Mouse (Mus musculus) midbrain, embryonic 11.5 days (tissue): ENCODE measurements around the gene Adgrb2. TPM values are rescaled to one million over a fixed set of nuclear protein-coding genes. Genes with fewer than 3 reads are reported as not detected.

Experiments used
- ATAC-seq: fragments of 200-750 bp; cut with Nextera tagmentation; 2 replicates; pipeline ENCODE4 v1.8.0; 2017; ENCODE audit warnings: moderate TSS enrichment, moderate library complexity; ENCODE audit not compliant: low FRiP score
- DNase-seq: peaks from one replicate; pipeline ENCODE4 v3.0.0; 2015; ENCODE audit warnings: low spot score; ENCODE audit errors: missing footprints
- H3K27ac ChIP-seq: fragments of 300-500 bp; sonication (generic); 2 replicates; pipeline ENCODE4 v1.5.1; 2014; ENCODE audit warnings: low read depth, low read length
- H3K27me3 ChIP-seq: fragments of 300-500 bp; sonication (generic); 2 replicates; pipeline ENCODE4 v1.6.1; 2014; ENCODE audit warnings: mild to moderate bottlenecking, low read length, moderate library complexity, mixed read lengths; ENCODE audit not compliant: control insufficient read depth, insufficient read depth
- H3K36me3 ChIP-seq: fragments of 300-500 bp; sonication (generic); 2 replicates; pipeline ENCODE4 v1.6.1; 2014; ENCODE audit warnings: mild to moderate bottlenecking, low read length, moderate library complexity, mixed read lengths; ENCODE audit not compliant: control insufficient read depth, insufficient read depth
- H3K4me1 ChIP-seq: fragments of 300-500 bp; sonication (generic); 2 replicates; pipeline ENCODE4 v1.6.1; 2014; ENCODE audit warnings: low read length; ENCODE audit not compliant: control insufficient read depth, insufficient read depth
- H3K4me2 ChIP-seq: fragments of 300-500 bp; sonication (generic); 2 replicates; pipeline ENCODE4 v1.6.1; 2014; ENCODE audit warnings: mild to moderate bottlenecking, moderate library complexity
- H3K4me3 ChIP-seq: fragments of 300-500 bp; sonication (generic); 2 replicates; pipeline ENCODE4 v1.5.1; 2014; ENCODE audit warnings: low read depth, low read length
- H3K9ac ChIP-seq: fragments of 300-500 bp; sonication (generic); 2 replicates; pipeline ENCODE4 v1.6.1; 2014; ENCODE audit warnings: low read length
- H3K9me3 ChIP-seq: fragments of 300-500 bp; sonication (generic); 2 replicates; pipeline ENCODE4 v1.6.1; 2016; ENCODE audit warnings: low read length; ENCODE audit not compliant: control insufficient read depth
- WGBS: fragments of 180-500 bp; shearing (Covaris S2); extraction: QIAGEN DNeasy Blood & Tissue Kit; methylation state at CpG from one replicate; pipeline ENCODE4 v1.1.7; 2014; 5-methylcytosine and 5-hydroxymethylcytosine counted together
- polyA plus RNA-seq: library from polyadenylated mRNA; unstranded; fragments of >200 nt; fragmentation: Nextera tagmentation; extraction: Ambion mirVana; gene quantifications from 2 replicates; pipeline ENCODE4 v1.2.1, GENCODE M21; 2014

Adgrb2 gene
- 2.3 and 3.0 TPM in 2 replicates for polyA plus RNA-seq

GRCm38 (mm10) chr4:129984421-129985061 lies at the start of gene Adgrb2:
Adgrb2 (plus strand) TSS chr4:129984870.
- DNase-seq, result peak; percentile 95
- Histone ChIP-seq H3K9me3 (no peaks in the 10 kb centered on the region), H3K27me3 (peaks cover 28% of the 10 kb centered on the region), H3K27ac (no peak within 1 kb of the TSS), H3K4me1 (peaks cover 47% of the 10 kb centered on the region), H3K4me2 (peak within 1 kb of the TSS; percentile 98), H3K4me3 (peak within 1 kb of the TSS; percentile 69), H3K36me3 (no peaks in the 10 kb centered on the region), H3K9ac (peak within 1 kb of the TSS; percentile 76)
- ATAC-seq, result peak; percentile 25
- under 1% methylated on average over 41 of the region's 77 CpGs for WGBS

- Histone ChIP-seq H3K36me3 (no peaks in the 10 kb centered on the region), H3K9me3 (no peaks in the 10 kb centered on the region), H3K27me3 (no peaks in the 10 kb centered on the region), H3K4me1 (no peaks in the 10 kb centered on the region), H3K9ac (no peak overlapping the region), H3K4me3 (no peak overlapping the region), H3K27ac (no peak overlapping the region), H3K4me2 (no peak overlapping the region)
- WGBS, result 84% methylated on average over 6 of the region's 6 CpGs
- no peak for ATAC-seq
- DNase-seq, result no peak
Observed at GRCm38 (mm10) chr4:129951359-129951821, 33.3 kb upstream of the Adgrb2 start.

GRCm38 (mm10) chr4:129952241-129952810 lies 32.3 kb upstream of the Adgrb2 start:
- DNase-seq (no peak), ATAC-seq (no peak)
- Histone ChIP-seq H3K9ac (no peak overlapping the region), H3K4me2 (no peak overlapping the region), H3K4me3 (no peak overlapping the region), H3K4me1 (no peaks in the 10 kb centered on the region), H3K36me3 (no peaks in the 10 kb centered on the region), H3K27ac (no peak overlapping the region), H3K9me3 (no peaks in the 10 kb centered on the region), H3K27me3 (no peaks in the 10 kb centered on the region)
- 73% methylated on average over 5 of the region's 5 CpGs for WGBS

DNA sequence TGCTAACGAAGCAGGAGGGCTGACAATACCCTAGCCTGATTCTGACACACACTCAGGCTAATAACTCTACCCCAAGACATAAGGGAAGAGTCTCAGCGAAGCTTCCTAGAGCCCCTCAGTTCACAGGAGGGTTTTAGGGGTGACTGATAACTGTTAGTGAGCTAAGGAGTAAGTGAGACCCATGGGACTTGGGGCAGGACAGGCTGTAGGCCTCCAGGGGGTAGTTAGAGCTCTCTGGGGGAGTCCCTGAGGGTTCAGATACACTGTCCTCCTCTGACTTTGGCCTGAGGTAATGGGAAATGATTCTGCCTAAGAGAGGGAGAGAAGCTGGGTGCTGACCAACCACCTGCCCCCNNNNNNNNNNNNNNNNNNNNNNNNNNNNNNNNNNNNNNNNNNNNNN lies 30.1 kb upstream of the Adgrb2 start:
- Histone ChIP-seq H3K9me3 (no peaks in the 10 kb centered on the region), H3K4me2 (no peak overlapping the region), H3K27ac (no peak overlapping the region), H3K9ac (no peak overlapping the region), H3K4me1 (no peaks in the 10 kb centered on the region), H3K4me3 (no peak overlapping the region), H3K27me3 (no peaks in the 10 kb centered on the region), H3K36me3 (no peaks in the 10 kb centered on the region)
- no peak for DNase-seq
- 69% methylated on average over 2 of the region's 2 CpGs for WGBS
- no peak for ATAC-seq

- Histone ChIP-seq H3K27ac (peak overlapping the region; percentile 48; the same call in 1 of the 2 replicates), H3K9ac (peak overlapping the region; percentile 21; the same call in 1 of the 2 replicates), H3K9me3 (no peaks in the 10 kb centered on the region), H3K4me1 (peaks cover 5% of the 10 kb centered on the region; the same call in 1 of the 2 replicates), H3K4me2 (peak overlapping the region; percentile 75), H3K27me3 (no peaks in the 10 kb centered on the region), H3K36me3 (no peaks in the 10 kb centered on the region), H3K4me3 (peak overlapping the region; percentile 36)
- 1% methylated on average over 36 of the region's 37 CpGs for WGBS
- DNase-seq, result peak; percentile 98
- peak; percentile 88 for ATAC-seq
Observed at GRCm38 (mm10) chr4:129960180-129960944, 24.3 kb upstream of the Adgrb2 start.

GRCm38 (mm10) chr4:129965294-129965693 lies 19.4 kb upstream of the Adgrb2 start:
- no peak for ATAC-seq
- DNase-seq, result no peak
- H3K27me3 ChIP-seq, result no peaks in the 10 kb centered on the region
- H3K9ac ChIP-seq, result no peak overlapping the region
- H3K4me3 ChIP-seq, result no peak overlapping the region
- H3K4me2 ChIP-seq, result no peak overlapping the region
- H3K36me3 ChIP-seq, result no peaks in the 10 kb centered on the region
- H3K9me3 ChIP-seq, result no peaks in the 10 kb centered on the region
- H3K4me1 ChIP-seq, result peaks cover 34% of the 10 kb centered on the region
- no peak overlapping the region for H3K27ac ChIP-seq
- WGBS, result 68% methylated on average over 11 of the region's 11 CpGs

DNA sequence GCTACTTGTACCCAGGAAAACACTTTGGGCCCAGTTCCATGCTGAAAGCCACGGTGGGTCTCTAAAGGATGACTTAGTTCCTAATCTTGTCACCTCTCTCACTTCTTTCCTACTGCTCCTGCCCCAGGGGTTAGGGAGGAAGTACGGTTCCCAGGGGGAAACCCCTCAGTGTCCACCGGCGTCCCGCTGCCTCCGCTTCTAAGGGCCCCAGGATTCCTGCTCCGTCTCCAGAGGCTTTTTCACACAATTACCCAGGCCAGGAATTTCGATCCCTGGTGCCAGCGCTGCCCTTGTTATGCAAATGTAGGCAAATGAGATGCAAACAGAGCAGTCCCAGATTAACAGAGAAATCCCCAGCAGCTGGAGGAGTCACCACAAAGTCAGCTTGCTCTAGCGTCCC lies 18.5 kb upstream of the Adgrb2 start:
- H3K4me2 ChIP-seq, result no peak overlapping the region
- no peaks in the 10 kb centered on the region for H3K9me3 ChIP-seq
- WGBS, result 5% methylated on average over 10 of the region's 10 CpGs
- peaks cover 31% of the 10 kb centered on the region for H3K4me1 ChIP-seq
- ATAC-seq, result peak; percentile 35; the same call in 1 of the 2 replicates
- H3K9ac ChIP-seq, result no peak overlapping the region
- H3K4me3 ChIP-seq, result no peak overlapping the region
- H3K36me3 ChIP-seq, result no peaks in the 10 kb centered on the region
- H3K27me3 ChIP-seq, result no peaks in the 10 kb centered on the region
- peak; percentile 89 for DNase-seq
- H3K27ac ChIP-seq, result peak overlapping the region; percentile 69

DNA sequence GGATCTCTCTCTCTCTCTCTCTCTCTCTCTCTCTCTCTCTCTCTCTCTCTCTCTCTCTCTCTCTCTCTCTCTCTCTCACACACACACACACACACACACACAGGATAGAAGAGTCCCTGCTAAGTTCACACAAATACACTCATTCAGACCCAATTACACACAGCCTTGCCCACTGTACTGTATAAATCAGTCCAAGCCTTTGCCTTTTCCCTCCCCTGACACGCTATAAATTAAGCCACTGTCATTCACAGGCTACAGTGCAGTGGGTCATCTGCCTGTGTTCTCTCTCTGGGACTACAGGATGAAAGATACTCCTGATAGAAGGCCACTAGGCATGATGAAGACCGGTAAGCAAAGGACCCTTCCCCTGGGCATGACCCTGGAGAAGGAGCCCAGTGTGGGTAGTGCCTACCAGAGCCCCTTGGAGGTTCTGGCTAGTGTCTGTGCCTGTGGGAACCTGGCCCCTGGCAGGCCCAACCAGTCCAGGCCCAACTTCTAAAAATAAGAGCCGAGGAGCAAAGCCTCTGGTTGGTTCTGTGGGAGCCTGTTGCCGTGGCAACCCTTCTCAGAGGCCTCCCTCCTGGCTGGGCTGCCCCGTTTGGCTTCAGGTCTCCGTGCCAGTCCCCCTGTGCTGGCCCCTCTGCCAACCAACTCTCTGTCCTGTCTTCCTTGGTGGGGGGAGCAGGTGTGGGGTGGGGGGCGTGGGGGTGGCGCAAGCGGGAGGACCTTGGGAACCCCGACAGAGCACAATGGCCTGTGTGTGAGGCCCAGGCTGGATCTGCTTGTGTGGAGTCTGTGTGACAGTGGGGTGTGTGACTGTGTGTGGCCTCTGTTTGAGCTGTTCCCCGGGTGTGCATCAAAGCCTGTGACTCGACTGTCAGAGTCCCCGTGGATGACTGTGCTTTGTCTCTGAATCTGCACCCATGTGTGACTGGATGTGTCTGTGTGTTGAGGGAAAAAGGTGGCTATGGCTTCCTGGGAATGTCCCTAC lies 17.4 kb upstream of the Adgrb2 start:
- DNase-seq (peak; percentile 91), ATAC-seq (peak; percentile 68)
- peak overlapping the region; percentile 69 for H3K27ac ChIP-seq
- H3K27me3 ChIP-seq, result no peaks in the 10 kb centered on the region
- H3K4me1 ChIP-seq, result peaks cover 31% of the 10 kb centered on the region
- WGBS, result 23% methylated on average over 13 of the region's 13 CpGs
- no peak overlapping the region for H3K4me3 ChIP-seq
- H3K9me3 ChIP-seq, result no peaks in the 10 kb centered on the region
- peak overlapping the region; percentile 17 for H3K9ac ChIP-seq
- H3K4me2 ChIP-seq, result peak overlapping the region; percentile 14; the same call in 1 of the 2 replicates
- no peaks in the 10 kb centered on the region for H3K36me3 ChIP-seq
